Mouse (Mus musculus) fat pad, adult 2 months (tissue): ENCODE data around the gene Pou2f1.
A peak's percentile ranks its signal among the peaks of the same experiment; 100 is the strongest.

Experiments
- DNase-seq: peaks from one replicate; pipeline ENCODE4 v3.0.0-alpha.2; 2011; ENCODE audit warnings: low read depth, low spot score; ENCODE audit errors: extremely low read depth

The Pou2f1 gene

DNA sequence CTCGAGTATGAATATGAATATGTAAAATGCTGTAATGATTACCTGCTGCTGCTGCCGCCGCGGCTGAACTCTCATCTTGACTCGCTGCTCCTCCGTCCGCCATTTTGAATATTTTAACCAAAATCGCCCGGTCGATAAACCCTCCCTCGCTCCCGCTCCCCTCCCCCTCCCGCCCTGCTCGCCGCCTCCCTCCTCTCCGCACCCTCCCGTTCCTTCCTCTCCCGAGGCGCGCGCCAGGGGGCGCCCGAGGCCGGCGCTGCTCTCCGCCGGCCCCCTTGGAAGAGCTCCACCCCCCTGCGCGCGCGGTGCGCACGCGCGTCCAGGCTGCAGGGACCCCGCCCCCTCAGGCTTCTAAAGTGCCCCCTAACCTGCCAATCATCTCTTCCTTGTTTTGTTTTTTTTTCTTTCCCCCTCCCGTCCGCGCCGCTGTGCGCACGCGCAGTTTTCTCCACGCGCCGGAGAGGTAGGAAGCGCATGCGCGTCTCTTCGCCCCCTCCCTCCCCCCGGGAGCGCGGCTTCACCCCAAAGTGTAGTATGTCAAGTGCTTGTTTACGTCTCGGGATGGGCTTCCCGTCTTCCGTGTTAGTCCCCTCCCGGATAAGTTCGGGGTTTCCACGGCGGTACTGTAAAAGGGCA, at the start of gene Pou2f1:
TSS of gene Pou2f1 (minus strand) at position 159 of the 636 bp plus-strand sequence.
- DNase-seq, result peak; percentile 51

DNA sequence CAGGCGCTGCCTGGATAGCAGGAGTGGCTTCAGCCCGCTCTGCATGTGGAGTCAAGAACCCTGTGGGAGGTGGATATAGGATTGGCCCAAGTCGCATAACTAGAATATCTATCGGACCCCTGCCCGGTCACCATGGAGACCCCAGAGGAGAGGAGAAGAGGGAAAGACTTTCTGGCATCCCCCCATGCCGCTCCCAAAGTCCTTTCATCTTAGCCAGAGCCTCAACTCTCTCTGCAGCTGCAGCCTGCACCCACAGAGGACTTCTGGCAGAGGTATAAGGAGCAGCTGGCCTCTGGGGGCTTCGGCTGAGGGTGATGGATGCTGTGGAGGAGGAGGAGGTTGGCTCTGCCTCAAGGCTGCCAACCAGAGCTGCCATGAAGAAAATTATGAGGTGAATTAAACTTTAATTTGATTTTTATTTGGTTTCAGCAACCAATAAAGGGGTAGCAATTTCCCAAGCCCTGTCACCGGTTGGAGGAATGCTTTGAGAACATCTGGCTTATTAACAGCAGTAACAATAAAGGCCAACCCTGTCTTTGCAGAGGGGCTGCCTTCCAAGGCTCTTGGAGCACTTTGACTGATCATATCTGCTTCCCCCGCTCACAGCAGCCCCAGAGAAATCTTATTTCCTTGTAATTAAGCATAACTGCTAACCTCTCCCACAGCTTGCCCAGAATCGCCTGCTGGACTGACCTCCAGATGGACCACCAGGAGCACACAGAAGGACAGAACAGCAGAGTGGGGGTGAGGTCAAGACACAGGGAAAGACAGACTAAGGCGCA, 46.8 kb upstream of the Pou2f1 start:
- DNase-seq, result no peak

DNA sequence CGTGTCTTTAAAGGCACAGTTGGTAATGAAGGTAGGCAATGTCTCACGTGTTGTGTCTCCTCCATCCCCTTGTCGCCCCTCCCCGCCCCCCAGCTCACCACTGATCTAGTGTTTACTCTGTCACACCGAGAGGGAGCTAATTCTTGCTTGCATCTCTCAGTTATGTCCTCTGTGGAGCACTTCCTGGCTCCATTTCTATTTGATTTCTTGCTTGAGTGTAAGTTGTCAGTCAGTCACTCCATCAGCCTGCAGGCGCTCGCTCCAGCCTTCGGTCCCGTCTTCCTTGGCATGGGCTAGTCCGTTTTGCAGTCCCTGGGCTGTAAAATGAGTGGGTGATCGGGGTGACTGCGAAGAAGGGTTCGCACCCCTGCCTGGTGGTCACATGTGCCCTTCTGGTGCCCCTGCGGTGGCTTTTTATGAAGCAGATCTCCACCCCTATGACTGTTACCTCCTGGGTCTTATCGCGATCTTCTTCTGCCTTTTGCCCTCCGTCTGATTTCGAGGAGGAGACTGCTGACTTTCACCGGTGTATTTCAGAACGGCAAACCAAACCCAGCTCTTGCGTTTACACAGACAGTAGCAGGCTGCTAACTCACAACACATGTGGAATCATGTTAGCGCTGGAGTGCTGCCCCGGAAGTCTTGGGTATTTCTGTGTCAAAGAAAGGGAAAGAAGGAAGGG, 45.9 kb upstream of the Pou2f1 start:
- DNase-seq, result no peak

DNA sequence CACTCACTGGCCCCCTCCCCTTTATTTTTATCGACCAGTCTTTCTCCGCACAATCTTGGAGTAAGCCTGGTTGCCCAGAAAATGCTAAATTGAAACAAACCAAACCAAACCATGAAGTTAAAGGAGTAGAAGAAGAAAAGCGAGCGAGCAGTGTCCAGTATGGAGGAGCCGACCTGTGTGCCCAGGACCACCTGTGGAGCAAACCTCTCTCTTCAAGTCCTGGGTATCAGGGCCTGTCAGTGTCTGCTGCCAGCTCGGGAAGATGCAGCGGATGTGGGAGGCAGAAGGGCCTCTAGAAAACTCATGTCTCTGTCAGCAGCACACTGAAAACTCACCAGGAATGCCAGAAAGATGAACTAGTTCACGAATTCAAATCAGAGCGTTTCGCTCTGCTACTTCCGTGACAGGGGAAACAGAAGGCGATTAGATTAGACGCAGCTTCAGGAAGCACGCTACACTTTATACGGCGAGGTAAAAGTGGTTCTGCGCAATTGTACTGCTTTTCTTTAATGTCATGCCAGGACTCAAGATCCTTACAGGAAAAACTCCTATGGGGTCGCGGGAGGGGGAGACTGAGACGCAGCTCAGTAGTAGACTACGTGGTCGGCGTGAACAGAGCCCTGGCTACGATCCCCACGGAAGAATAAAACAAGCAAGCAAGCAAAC, 45.2 kb upstream of the Pou2f1 start:
- no peak for DNase-seq

DNA sequence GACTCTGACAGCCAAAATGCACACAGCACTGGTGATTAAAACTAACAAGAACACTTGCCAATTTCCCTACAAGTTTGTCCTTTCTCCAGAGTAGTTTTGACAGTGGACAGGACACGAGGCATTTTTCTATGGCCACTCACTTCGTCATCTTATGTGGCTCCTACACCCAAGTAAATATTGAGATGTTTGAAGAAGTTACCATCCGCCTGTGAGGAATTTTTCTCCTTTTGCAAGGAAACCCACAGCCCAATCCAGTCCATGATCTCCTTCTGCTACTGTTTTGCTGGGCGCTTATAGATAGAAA, 43.4 kb upstream of the Pou2f1 start:
- DNase-seq, result no peak

DNA sequence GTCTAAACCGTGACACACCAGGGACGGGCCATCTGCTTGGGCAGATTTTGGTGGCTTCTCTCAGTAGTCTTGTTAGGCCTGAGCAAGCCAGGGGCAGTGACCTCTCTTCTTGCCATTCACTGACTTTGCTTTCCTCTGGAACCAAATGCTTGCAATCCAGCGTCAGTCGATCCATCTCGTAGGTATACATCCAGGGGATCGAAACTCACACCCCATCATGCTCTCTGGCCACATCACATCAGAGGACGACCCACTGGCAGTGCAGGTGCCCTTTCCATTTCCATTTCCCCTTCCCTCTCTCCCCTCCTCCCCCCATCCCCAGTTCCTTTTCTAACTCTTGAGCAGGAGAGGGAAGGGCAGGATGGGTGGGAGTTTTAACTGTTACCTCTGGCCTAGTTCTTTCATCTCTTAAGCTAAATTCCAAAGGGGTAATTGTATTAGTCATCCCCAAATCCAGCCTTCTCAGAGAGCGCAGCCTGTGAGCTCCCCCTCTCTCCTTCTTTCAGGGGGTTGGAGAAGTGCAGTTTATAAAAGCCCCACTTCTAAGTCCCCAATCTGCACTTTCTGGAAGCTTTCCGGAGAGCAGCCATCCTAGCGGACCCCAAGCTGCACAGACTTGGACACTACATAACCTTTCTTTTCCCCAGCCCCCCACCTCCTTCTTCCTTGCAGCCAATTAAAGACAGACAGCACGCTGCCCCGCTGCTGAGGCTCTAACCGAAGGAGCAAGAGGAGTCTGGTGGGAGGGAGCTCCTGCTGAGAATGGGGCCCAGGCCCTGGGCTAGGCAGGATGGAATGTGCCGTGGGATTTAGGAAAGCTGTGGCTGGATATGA, 42.8 kb upstream of the Pou2f1 start:
- no peak for DNase-seq

DNA sequence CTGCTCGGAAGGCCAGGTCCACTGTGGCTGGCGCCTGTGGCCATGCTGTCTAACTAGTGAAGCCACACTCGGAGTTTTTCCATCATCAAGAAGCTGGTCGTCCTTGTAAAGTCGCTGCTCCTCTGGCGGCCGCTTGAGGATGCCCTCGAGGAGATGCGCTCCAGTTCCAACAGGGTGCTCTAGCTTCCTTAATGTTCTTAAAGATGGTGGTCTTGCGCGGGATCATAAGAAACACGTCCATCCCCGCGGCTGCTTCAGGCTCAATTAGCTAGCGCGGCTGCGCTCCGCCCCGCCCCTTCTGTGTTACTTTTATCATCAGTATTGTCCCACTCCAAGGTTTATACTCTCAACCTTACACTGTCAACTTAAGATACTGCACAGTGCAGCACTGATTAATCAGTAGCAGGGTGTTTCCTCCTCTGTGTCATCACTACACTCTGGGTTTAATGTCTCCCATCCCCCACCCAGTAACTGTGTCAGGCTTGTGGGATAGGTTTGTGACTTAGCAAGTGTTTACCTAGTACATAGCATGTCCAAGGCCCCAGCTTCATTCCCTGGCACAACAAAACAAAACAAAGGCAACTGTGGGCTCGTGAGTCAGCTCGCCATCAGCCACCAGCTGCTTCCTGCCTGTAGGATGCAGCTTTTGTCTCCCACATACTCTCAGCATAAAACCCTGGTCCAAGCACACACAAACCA, 41.1 kb upstream of the Pou2f1 start:
- DNase-seq, result no peak

DNA sequence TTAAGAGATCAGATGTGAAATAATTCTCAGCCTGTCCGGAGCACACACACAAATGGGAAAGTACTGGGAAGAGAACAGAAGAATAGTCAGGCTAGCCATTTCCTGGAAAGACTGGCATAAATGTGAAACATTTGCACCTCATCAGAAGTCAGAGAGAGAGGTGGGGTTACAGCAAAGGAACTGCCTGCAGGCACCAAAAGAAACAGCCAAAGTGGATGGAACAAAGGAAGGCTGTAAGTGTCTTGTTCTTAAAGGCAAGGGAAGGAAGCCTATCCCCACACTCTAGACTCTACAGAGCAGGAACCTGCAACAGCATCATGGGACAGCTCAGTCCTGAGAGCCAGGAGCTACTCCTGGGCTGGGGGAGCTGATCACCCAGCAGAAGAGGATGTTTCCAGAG, 39.0 kb upstream of the Pou2f1 start:
- no peak for DNase-seq

DNA sequence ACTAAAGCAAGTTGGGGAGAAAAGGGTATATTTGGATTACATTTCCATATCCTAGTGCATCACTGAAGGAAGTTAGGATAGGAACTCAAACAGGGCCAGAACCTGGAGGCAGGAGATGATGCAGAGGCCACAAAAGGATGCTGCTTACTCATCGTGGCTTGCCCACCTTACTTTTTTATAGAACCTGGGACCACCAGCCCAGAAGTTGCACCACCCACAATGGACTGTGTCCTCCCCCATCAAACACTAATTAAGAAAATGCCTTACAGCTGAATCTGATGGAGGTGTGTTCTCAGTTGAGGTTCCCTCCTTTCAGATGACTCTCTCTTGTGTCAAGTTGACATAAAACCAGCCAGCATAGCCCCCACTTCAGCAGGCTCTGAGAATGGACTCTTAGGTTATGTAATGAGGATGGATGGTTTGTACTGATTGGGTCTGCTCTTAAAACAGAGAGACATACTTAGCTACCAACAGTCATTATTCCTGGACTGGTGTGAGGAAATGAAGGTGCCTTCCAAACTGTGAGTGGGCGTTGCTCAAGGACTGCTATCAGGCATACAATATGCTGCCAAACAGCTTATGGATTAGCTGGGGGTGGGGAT, 36.4 kb upstream of the Pou2f1 start:
- peak; percentile 8 for DNase-seq

DNA sequence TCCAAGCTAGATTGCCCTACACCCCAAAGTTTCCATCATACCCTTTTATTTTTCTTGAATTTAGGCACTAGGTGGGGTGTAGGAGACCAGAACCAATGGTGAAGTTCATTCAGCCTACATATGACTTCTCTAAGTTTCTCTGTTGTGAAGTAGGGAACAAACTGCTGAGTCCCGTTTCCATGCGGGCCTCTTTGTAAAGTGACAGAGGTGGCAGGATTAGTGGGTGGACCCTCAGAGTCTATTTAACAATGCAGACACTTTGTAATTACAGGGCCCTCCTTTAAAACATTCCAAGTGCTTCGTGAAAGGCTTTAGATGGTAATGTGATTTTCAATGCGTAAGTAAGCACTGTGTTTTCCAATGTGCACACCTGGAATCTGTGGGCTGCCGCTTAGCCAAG, 32.6 kb upstream of the Pou2f1 start:
- DNase-seq, result no peak

DNA sequence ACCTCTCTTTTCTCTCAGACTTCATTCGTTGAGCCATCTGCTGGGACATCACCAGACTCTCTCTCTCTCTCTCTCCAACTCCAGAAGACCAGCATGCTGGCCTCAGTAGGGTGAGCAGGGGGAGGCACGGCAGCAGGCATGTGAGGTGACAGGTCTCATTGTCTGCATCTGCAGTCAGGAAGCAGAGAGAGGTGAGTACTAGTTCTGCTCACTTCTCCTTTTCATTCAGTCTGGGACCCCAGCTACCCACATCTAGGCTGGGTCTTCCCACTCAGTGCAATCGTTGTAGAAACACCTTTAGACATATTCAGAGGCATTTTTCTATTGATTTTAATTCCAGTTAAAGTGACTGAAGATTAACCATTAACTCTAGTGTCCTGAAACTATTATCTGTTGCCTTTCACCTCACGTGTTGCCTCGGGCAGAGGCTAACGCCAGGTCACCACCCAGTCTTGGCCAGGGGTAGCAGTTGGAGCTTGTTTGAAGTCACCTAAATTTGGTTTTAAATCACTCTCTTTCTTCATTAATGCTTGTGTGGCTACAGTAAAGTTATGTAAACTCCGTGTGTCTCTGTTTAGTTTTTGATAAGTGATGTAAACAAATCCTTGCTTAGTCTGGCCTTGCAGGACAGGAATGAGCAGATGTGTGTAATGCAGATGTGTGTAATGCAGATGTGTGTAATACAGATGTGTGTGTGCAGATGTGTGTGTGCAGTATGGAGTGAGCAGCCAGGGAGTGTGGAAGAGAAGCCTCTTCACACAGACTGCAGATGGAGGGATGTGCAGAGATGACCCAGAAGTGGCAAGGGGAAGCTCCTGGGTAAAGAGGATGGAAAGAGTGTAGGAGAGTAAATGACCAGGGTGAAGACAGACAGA, 29.4 kb upstream of the Pou2f1 start:
- DNase-seq, result no peak

DNA sequence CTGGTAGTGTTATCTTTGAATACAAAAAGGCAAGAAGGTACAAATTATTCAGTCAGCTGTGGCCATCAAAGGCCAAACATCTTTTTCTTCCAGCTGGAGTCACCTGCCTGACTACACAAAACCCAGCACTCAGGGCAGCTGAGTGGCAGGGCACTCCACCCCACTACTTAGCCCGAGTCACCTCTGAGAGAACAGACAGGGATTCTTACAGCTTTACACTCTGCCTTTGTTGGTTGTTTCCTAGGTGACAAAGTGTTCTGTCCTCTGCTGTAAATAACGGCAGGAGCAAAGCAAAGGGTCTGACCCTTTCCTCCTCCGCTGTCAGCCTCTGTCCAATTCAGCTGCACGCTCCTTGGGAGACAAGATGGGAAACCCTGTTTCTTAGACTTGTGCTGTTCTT, 21.5 kb upstream of the Pou2f1 start:
- no peak for DNase-seq

DNA sequence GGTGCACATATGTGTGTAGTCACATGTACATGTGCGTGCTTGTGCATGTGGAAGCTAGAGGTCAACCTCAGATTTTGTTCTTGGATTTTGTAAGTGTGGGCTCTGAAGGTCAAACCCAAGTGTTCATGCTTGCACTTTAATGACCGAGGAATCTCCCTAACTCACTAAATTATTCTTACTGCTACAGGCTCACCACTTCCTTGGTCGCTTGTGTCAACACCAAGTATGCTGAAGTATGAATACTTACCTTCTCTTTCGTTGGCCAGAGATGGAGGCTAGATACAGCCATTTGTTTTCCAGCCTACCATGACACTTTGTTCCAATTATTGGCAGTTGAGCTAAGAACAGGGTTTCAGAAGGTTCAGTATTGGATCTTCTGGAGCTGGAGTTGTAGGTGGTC, 14.7 kb upstream of the Pou2f1 start:
- no peak for DNase-seq

DNA sequence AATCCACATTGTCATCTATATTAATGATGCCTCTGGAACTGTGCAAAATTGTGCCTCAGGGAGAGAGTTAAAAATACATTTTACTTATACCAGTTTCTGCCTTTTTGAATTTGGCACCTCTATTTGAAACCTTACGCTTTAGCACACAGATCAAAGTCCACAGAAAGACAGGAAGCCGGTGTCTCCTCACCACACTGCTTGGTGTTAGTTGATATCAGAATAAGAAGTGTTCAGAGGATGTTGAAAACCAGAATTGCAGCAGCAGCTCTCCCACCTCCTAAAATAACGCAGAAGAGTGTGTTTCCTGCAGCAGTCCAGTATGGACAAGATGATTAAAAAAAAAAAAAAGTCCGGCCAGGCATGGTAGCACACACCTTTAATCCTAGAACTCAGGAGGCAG, 13.8 kb upstream of the Pou2f1 start:
- no peak for DNase-seq

DNA sequence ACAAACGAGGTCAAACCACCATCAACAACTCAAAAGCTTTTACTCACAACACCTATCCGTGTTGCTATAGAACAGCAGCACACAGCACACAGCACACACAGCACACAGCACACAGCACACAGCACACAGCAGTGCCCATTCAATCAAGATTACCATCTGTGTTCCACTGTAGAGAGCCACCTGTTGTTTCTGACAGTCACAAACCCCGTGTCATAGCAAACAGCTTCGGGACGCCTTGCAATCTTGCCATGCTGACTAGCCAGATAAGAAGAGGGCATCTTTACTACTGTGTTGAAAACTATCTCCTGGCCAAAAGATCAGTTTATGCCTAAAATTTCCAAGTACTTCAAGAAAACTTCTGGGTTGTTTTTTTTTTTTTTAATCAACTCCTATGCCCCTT, 12.1 kb upstream of the Pou2f1 start:
- no peak for DNase-seq

DNA sequence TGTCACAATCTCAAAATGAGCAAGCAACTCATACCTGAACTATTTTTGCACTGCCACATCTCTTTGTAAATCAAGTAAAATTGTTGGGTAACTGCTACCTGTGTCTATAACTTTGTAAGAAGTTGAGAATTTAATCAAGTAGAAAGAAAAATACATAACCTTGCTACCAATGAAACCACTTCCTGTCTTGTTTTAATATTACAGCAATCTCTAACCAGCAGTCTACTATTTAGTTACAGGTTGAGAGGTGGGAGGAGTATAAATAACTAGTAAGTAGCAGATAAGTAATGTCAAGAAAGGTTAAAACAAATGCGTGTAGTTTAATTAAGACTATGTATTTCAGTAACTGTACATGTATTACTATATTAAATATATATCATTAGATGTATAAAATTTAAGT, 7.6 kb upstream of the Pou2f1 start:
- DNase-seq, result no peak

DNA sequence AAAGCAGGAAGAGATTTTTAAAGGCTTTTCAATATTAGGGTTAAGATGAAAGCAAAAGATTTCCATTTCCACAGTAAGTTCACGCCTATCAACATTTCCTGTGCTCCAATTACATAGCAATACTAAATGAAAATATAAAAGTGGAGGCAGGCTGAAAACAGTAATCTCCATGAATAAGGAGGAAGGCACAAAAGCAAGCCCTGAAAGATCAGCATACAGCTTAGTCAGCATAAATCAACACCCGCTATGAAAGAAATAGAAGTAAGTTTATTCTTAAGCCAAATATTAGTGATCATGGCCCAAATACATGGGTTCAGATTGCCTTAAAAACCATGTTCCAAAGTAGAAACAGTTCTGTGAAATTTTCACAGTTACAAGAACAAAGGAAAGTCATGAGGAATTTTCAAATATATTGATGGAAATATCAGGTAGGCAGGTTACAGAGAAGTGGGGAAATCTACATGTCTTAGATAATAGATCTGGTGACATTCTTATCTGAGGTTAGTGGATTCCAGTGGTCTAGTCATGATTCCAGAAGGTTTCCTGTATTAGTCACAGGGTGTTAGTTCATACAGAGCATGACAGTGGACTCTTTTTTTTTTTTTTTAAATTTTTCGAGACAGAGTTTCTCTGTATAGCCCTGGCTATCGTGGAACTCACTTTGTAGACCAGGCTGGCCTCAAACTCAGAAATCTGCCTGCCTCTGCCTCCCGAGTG, 6.3 kb upstream of the Pou2f1 start:
- no peak for DNase-seq

DNA sequence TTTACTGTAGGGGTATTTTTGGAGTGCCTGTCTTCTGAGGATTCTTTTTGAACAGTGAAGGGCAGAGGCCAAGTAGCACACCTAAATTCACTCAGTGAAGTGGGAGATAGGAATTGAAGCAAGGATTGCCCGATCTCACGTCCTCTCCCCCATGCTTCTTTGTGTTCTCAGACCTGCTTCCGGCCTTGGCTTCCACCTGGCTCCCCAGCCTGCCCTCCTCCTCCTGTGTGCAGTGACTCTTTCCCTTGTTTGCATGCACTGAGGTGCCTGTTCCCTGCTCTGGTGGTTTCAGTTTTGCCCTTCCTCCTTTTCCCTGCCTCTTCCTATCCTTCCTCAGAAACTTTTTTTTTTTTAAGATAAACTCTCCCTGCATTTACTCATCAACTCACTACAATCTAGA, 4.5 kb upstream of the Pou2f1 start:
- DNase-seq, result no peak
